Mouse (Mus musculus): ENCODE results near the gene Odf3b.

- TF ChIP-seq CTCF (IDR thresholded peaks at IDR 0.05; ENCODE audit: low read depth) (no peak), EP300 (IDR thresholded peaks at IDR 0.05; ENCODE audit: low read depth) (no peak)
These were observed 19.1 kb upstream of the Odf3b start for GRCm38 (mm10) chr15:89398146-89398545.
